Mouse (Mus musculus) G1E (cell line): ENCODE data around the gene Slc1a7. TPM values are rescaled to one million over a fixed set of nuclear protein-coding genes. Genes with fewer than 3 reads are reported as not detected.

Experiments used
- ATAC-seq: 2 replicates; pipeline ENCODE4 v1.8.0; 2016; ENCODE audit warnings: mild to moderate bottlenecking; ENCODE audit not compliant: insufficient number of reproducible peaks, poor library complexity, low FRiP score, severe bottlenecking; ENCODE audit errors: extremely low read depth
- DNase-seq: peaks from one replicate; pipeline ENCODE4 v3.0.0; 2012; ENCODE audit warnings: low spot score
- H3K27me3 ChIP-seq: 2 replicates; pipeline ENCODE4 v1.6.1; 2012; ENCODE audit warnings: mild to moderate bottlenecking, low read length, inconsistent platforms; ENCODE audit not compliant: insufficient read depth
- H3K36me3 ChIP-seq: replicated peaks from 2 replicates; pipeline ENCODE3; 2012; ENCODE audit warnings: mild to moderate bottlenecking, inconsistent platforms
- H3K4me1 ChIP-seq: 2 replicates; pipeline ENCODE4 v1.6.1; 2012; ENCODE audit warnings: low read depth, low read length, inconsistent platforms, mixed read lengths; ENCODE audit not compliant: insufficient read depth
- H3K4me3 ChIP-seq: 2 replicates; pipeline ENCODE4 v1.5.1; 2012; ENCODE audit warnings: low read depth, mild to moderate bottlenecking, inconsistent platforms, low read length, moderate library complexity, mixed read lengths
- H3K9me3 ChIP-seq: replicated peaks from 2 replicates; pipeline ENCODE4 v1.6.1; 2012; ENCODE audit warnings: inconsistent platforms
- CTCF ChIP-seq: IDR thresholded peaks from 2 replicates; pipeline ENCODE4 v1.5.1; 2012; ENCODE audit warnings: low read depth, low read length, inconsistent platforms, mixed read lengths
- GATA1 ChIP-seq: IDR thresholded peaks from 2 replicates; pipeline ENCODE4 v1.6.1; 2012; ENCODE audit warnings: borderline replicate concordance, low read length, inconsistent platforms, mixed read lengths
- GATA2 ChIP-seq: IDR thresholded peaks from 2 replicates; pipeline ENCODE4 v1.6.1; 2012; ENCODE audit warnings: low read depth, low read length, inconsistent platforms, borderline replicate concordance
- POLR2AphosphoS5 ChIP-seq: IDR thresholded peaks from 2 replicates; pipeline ENCODE4 v1.6.1; 2012; ENCODE audit warnings: low read depth, low read length, inconsistent platforms; ENCODE audit not compliant: insufficient replicate concordance
- TAL1 ChIP-seq: conservative IDR thresholded peaks from 2 replicates; pipeline ENCODE4 v1.6.1; 2012; ENCODE audit warnings: low read depth, low read length, inconsistent platforms, mixed read lengths
- polyA plus RNA-seq: library from polyadenylated mRNA; stranded (reverse); fragments of >175 nt; gene quantifications from 2 replicates; pipeline ENCODE4 v1.2.3, GENCODE M21; 2012
- total RNA-seq, 2 experiments: library from RNA; stranded (forward) in 1 of 2; stranded (reverse) in 1 of 2; fragments of 200-1000 nt in 1 of 2; fragments of >200 nt in 1 of 2; fragmentation: Nextera tagmentation in 1 of 2; gene quantifications; 2 replicates each; pipeline ENCODE4 v1.2.3; 2014 to 2017

The Slc1a7 gene
- total and polyA plus RNA-seq, 3 experiments, result 0.11 TPM; not detected in 2

DNA sequence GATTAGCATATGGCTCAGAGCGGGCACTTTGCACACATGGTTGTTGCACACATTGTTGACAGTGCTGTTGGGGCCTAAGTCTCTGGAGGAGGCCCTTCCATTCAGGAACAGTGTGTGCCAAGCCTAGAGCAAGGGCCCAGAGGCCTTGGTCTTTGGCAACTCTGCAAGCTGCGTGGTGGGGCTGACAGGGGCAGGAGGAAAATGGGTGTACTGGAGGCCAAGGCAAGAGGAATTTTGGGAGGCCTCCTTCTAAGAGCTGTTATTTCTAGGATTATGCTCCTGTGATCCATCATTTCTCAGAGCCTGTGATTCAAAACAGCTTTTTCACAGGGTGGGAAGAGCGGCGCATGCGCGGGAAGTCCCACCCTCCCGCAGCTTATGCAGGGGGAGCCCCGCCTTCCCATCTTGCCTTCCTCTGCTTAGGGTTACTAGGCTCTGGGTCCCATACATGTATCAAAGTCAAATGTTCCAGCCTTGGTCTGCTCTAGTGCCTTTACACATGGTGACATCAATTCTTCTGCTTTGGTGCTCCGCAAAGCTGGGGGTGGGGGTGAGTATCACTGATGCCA lies 28.4 kb downstream of the Slc1a7 start:
- Histone ChIP-seq H3K4me1 (no peaks in the 10 kb centered on the region), H3K4me3 (no peak overlapping the region), H3K36me3 (no peaks in the 10 kb centered on the region), H3K9me3 (no peaks in the 10 kb centered on the region), H3K27me3 (peaks cover 46% of the 10 kb centered on the region)
- TF ChIP-seq GATA1, result no peak
- no peak for TF ChIP-seq GATA2
- TF ChIP-seq POLR2AphosphoS5, result no peak
- TF ChIP-seq TAL1, result no peak
- no peak for TF ChIP-seq CTCF
- DNase-seq (no peak), ATAC-seq (no peak)

GRCm38 (mm10) chr4:107998641-107999332 lies 30.7 kb downstream of the Slc1a7 start:
- DNase-seq, result no peak
- Histone ChIP-seq H3K4me1 (0 out of 2 replicates have a peak, but pooled peaks cover 2% of the 10 kb centered on the region), H3K27me3 (peaks cover 29% of the 10 kb centered on the region), H3K36me3 (no peaks in the 10 kb centered on the region), H3K9me3 (no peaks in the 10 kb centered on the region), H3K4me3 (no peak overlapping the region)
- TF ChIP-seq GATA1 (no peak), GATA2 (no peak), TAL1 (no peak), CTCF (no peak), POLR2AphosphoS5 (no peak)
- ATAC-seq, result no peak

- no peak overlapping the region for H3K4me3 ChIP-seq
These were observed 31.2 kb downstream of the Slc1a7 start for GRCm38 (mm10) chr4:107999380-107999779.

GRCm38 (mm10) chr4:108005328-108005727 lies 37.2 kb downstream of the Slc1a7 start:
- DNase-seq, result no peak

More at GRCm38 (mm10) chr4:107999380-107999779, 31.2 kb downstream of the Slc1a7 start:
- no peak for TF ChIP-seq TAL1
- no peak for TF ChIP-seq POLR2AphosphoS5
- no peak for TF ChIP-seq GATA2
- no peak for TF ChIP-seq CTCF
- TF ChIP-seq GATA1, result no peak
- Histone ChIP-seq H3K4me1 (0 out of 2 replicates have a peak, but pooled peaks cover 2% of the 10 kb centered on the region), H3K9me3 (no peaks in the 10 kb centered on the region), H3K36me3 (no peaks in the 10 kb centered on the region), H3K27me3 (peaks cover 31% of the 10 kb centered on the region)
- ATAC-seq (no peak), DNase-seq (no peak)

GRCm38 (mm10) chr4:108007532-108008103 lies 39.5 kb downstream of the Slc1a7 start:
- ATAC-seq (no peak), DNase-seq (no peak)
- Histone ChIP-seq H3K4me3 (no peak overlapping the region), H3K36me3 (no peaks in the 10 kb centered on the region), H3K27me3 (peaks cover 25% of the 10 kb centered on the region), H3K4me1 (no peaks in the 10 kb centered on the region), H3K9me3 (no peaks in the 10 kb centered on the region)
- TF ChIP-seq GATA2 (no peak), TAL1 (no peak), CTCF (no peak), POLR2AphosphoS5 (no peak), GATA1 (no peak)

More at GRCm38 (mm10) chr4:108005328-108005727, 37.2 kb downstream of the Slc1a7 start:
- TF ChIP-seq TAL1 (no peak), GATA1 (no peak), GATA2 (no peak), POLR2AphosphoS5 (no peak), CTCF (no peak)
- Histone ChIP-seq H3K36me3 (no peaks in the 10 kb centered on the region), H3K9me3 (no peaks in the 10 kb centered on the region), H3K27me3 (peaks cover 29% of the 10 kb centered on the region), H3K4me3 (no peak overlapping the region), H3K4me1 (0 out of 2 replicates have a peak, but pooled peaks cover 2% of the 10 kb centered on the region)
- no peak for ATAC-seq

DNA sequence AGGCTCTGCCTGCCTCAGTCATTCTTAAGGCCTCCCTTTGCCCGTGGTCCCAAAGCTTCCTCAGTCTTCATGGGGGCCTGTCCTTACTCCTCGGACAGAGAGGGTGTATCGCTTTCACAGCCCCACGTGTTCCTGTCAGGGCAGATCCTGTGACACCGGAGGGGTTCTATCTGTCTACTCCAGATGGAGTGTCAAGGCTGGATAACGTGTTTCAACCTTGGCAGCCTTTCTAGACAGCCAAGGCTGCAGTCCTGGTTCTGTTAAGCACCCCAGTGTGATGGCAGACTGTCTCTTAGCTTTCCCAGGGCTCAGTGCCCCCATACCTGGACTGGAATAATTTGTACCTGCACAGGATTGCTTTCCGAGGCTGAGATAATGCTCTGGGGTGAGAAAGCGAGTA lies 40.4 kb downstream of the Slc1a7 start:
- DNase-seq (no peak), ATAC-seq (no peak)
- Histone ChIP-seq H3K36me3 (no peaks in the 10 kb centered on the region), H3K4me1 (no peaks in the 10 kb centered on the region), H3K9me3 (no peaks in the 10 kb centered on the region), H3K4me3 (no peak overlapping the region), H3K27me3 (peaks cover 25% of the 10 kb centered on the region)
- no peak for TF ChIP-seq CTCF
- TF ChIP-seq TAL1, result no peak
- no peak for TF ChIP-seq POLR2AphosphoS5
- TF ChIP-seq GATA2, result no peak
- TF ChIP-seq GATA1, result no peak
